Mouse (Mus musculus) bone marrow macrophage, adult 2 months (primary cell): ENCODE data around the gene Ddx6.

Source experiments
- CTCF ChIP-seq: IDR thresholded peaks from 2 replicates; pipeline ENCODE4 v1.5.1; 2012; ENCODE audit warnings: low read depth, mild to moderate bottlenecking, low read length, moderate library complexity
- POLR2A ChIP-seq: IDR thresholded peaks from 2 replicates; pipeline ENCODE4 v1.6.1; 2012; ENCODE audit warnings: mild to moderate bottlenecking, low read depth, low read length, borderline replicate concordance

DNA sequence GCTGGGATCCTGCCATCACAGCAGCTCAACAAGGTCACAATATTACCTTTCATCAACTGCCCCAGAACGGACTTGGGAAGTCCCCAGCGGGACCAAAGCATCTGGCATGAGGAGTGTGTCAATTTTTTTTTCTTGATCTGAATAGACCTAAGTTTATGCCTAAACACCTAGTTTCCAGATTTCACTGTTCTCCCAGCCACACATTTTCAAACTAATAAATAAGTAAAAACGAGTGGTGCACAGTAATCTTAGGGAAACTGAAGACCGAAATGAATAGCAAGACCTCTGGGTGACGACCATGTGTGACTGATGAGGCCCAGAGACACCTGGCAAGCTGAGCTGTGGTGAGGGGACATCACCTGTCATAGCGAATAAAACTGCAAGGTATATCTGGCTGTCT is 3.9 kb upstream of the Ddx6 start:
- no peak for TF ChIP-seq CTCF
- no peak for TF ChIP-seq POLR2A
